Mouse (Mus musculus) brain, embryonic 14.5 days (tissue): ENCODE results near the gene Thrb.

Experiments used
- CTCF ChIP-seq: fragments of 200-500 bp; IDR thresholded peaks from 2 replicates; pipeline ENCODE4 v1.5.1; 2012; ENCODE audit warnings: inconsistent platforms, mild to moderate bottlenecking, moderate library complexity, borderline replicate concordance; ENCODE audit not compliant: insufficient read depth, insufficient read length; ENCODE audit errors: extremely low read depth
- POLR2A ChIP-seq: fragments of 200-500 bp; IDR thresholded peaks from 2 replicates; pipeline ENCODE4 v1.6.1; 2012; ENCODE audit warnings: mild to moderate bottlenecking, inconsistent platforms, borderline replicate concordance; ENCODE audit not compliant: poor library complexity, insufficient read depth, insufficient read length, severe bottlenecking; ENCODE audit errors: extremely low read depth

DNA sequence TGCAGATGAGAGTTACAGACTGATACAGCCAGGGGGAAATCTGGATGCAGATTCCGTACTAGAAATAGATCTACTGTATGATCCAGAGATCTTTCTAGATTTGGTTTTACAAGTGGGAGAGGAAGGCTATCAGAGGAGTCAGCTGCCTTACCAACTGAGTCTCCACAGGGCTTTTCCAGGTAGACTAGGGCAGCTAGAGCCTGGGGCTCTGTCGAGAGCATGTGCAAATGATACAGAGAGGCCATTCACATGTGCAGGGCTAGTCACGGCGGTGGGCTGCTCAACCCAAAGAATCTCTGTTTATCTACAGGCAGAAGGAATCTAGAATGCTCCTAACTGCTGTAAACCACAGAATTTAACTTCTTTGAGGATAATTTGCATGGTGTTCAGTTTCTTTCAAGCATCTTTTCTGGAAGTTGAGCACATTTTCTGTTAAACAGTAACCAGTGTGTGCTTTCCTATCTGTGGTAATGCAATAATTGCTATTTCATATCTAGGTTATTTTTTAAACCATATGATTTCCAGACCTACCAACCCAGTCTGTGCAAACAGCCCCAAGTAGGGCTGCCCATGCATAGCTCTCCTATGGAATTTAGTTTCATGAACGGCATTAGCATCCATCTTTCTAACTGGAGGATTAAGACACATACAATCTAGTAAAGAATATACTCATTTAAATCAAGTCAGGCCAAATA, 185.1 kb downstream of the Thrb start:
- TF ChIP-seq CTCF: no peak
- TF ChIP-seq POLR2A: no peak
